Mouse (Mus musculus) layer of hippocampus, postnatal 10 days (tissue): ENCODE data around the gene Olfr364-ps1. TPM values are rescaled to one million over a fixed set of nuclear protein-coding genes. Genes with fewer than 3 reads are reported as not detected.

ENCODE experiments used
- DNase-seq, 2 experiments: peaks; one replicate each; pipeline ENCODE4 v3.0.0; 2021; ENCODE audit warnings: low spot score in 2 of 2
- long read RNA-seq: library from polyadenylated mRNA; stranded (forward); transcript quantifications from one replicate; pipeline ENCODE4 v2.0.0, GENCODE M21; 2023
- total RNA-seq, 2 experiments: library from RNA; stranded (reverse); gene quantifications; 2 replicates each; pipeline ENCODE4 v1.2.3; 2021

The Olfr364-ps1 gene
- not detected for total RNA-seq
- long read RNA-seq, result 0 reads

DNA sequence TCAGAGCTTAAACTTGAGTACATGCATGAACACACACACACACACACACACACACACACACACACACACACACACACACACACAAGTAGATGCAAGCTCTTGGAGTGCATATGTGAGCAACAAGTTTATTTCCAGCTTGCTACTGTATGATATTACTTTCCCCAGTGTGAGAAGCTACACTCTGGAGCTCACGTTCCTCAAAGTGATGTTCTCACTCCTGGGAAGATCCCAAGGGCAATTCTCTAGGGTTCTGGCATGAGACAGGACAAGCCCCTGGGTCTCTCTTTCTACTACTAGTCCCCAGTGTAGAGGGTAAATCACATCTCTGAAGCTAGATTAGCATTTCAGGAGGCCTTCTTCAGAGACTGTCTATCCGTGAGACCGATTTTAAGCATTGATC is at the start of gene Olfr364-ps1:
Gene Olfr364-ps1 (plus strand): TSS at position 301 of the 400 bp plus-strand sequence.
- no peak for DNase-seq

DNA sequence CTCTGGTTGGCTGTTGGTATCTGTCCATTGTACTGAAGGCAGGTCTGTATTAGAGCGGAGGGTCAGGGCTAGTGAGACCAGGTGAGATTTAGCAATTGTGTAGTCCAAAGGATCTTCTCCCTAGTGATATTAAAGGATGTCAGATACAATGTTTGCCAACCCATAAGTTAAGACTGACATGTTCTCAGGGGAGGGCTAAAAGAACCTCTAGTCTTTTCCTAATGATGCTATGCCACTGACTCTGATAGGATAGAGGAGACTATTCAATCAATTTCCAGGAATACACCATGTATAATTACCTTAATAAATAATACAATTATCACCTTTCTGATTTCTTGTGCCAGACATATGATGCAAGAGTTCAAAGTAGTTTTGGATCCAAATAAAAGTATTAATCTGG is 21.3 kb upstream of the Olfr364-ps1 start, which contains the start of gene Olfr362:
Gene Olfr362 (minus strand): TSS at position 101 of the 400 bp plus-strand sequence.
- no peak for DNase-seq

DNA sequence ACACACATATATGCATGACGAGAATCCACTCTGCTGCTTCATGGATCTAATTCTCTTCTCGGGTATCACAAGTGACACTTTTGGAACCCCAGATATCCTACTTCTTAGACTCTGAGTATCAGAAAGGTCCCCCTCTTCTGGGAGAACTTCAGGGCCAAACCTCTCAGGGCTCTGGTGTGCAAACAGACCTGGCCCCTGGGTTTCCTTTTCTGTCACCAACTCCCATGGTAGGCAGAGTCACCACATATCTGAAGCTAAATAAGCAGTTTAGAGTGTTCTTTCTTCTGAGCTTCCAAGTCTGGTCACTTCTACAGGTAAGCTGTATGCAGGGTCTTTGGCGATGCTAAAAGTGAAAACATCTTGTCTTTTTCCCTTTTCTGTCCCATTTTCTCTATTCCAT is 48.8 kb downstream of the Olfr364-ps1 start, which contains the start of gene Olfr365:
Gene Olfr365 (plus strand): TSS at position 301 of the 400 bp plus-strand sequence.
- no peak for DNase-seq

Other genes with a start within 250 kb of the Olfr364-ps1 start
- gene Olfr353, start 246.4 kb upstream of the Olfr364-ps1 start, total RNA-seq, result not detected
- not detected for gene Olfr354, start 233.6 kb upstream of the Olfr364-ps1 start, total RNA-seq
- gene Olfr355, start 210.4 kb upstream of the Olfr364-ps1 start, total RNA-seq, result not detected
- gene Olfr356, start 202.2 kb upstream of the Olfr364-ps1 start, total RNA-seq, result not detected
- not detected for gene Olfr357, start 145.5 kb upstream of the Olfr364-ps1 start, total RNA-seq
- not detected for gene Olfr358, start 130.0 kb upstream of the Olfr364-ps1 start, total RNA-seq
- gene Olfr360, start 73.6 kb upstream of the Olfr364-ps1 start, total RNA-seq, result not detected
- gene Olfr361, start 50.0 kb upstream of the Olfr364-ps1 start, total RNA-seq, result not detected
- gene Olfr362, start 21.4 kb upstream of the Olfr364-ps1 start, total RNA-seq, result not detected
- not detected for gene Olfr365, start 48.9 kb downstream of the Olfr364-ps1 start, total RNA-seq
- gene Olfr366, start 72.3 kb downstream of the Olfr364-ps1 start, total RNA-seq, result not detected
- not detected for gene Olfr368, start 187.2 kb downstream of the Olfr364-ps1 start, total RNA-seq
- 10 to 100 TPM; 31.2 to 32.5 TPM for gene Pdcl, start 220.0 kb downstream of the Olfr364-ps1 start, total RNA-seq